Mouse (Mus musculus): ENCODE results near the gene Morn4.
A peak's percentile ranks its signal among the peaks of the same experiment; 100 is the strongest.
"Not testable (repeated sequence)": the region's sequence is repeated elsewhere in the genome, so short reads cannot be mapped to it uniquely, and the experiment has no call there.

The Morn4 gene

DNA sequence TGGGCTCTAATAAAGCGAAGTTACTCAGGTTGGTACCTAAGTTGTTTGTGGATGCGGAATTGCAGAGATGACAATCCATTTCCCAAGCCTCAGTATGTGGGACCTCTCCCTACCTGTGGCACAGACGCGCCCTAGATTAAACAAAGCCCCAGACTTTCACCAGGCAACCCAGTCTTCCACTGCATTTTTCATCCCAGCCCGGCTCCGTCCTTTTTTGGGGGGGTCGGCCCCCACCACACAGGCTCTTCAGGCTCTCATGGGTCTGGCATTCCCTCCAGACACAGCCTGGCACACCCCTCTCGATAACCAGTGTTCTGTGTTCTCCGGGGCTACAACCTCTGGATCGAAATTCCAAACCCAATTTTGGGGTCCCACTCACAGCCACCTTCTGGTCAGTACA, 467 bp downstream of the Morn4 start:
- no peak for DNase-seq (ENCODE audit: low spot score in 2 of 2)

DNA sequence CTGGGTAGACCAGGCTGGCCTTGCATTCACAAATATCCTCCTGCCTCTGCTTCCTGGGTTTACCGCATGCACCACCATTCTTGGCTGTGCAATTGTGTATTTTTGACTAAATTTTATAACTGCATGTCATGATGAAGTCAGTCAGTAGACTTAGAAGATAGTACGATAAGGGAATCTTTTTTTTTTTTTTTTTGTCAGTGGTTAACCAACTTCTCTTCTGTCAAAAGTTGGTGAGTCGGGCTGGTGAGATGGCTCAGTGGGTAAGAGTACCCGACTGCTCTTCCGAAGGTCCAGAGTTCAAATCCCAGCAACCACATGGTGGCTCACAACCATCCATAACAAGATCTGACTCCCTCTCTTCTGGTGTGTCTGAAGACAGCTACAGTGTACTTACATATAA, 4.5 kb downstream of the Morn4 start:
- not testable (repeated sequence) for DNase-seq (ENCODE audit: low spot score in 2 of 2)

DNA sequence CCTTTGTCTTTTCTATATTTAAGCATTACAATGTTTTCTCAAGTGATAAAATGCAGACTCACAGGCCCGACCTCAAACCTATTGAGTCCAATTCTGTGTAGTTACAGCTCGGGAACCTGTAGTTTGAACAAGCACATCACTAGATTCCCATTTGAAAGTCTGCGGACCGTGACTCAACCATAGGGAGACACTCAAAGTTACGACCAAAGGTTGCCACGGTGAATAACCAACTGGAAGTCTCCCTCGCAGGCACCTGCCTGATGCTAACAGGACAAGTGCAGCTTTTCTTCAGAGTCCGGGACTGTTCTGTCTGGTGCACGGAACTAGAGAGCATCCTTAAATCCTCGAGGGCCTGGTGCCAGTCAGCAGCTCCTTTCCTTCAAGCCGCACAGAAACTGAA, 5.7 kb downstream of the Morn4 start:
- DNase-seq (ENCODE audit: low spot score in 2 of 2): no peak

DNA sequence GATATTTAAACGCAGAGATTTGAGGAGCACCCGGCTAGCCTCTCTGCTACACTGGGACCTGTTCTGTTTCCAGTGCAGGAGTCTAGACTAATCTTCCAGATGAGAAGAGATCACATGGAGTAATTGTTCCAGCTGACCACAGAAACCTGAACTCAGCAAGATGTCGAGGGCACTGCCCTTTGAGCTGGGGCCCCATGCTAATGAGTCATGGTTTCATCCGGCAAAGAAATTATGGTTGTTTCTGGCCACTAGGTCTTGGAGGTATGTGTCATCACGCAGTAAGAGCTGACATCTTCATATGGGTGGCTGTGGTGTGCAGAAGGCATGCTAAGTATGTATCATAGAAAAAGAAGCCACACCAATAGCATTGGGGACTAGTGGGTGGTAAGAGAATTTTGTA, 6.2 kb downstream of the Morn4 start:
- DNase-seq (ENCODE audit: low spot score in 2 of 2): no peak

DNA sequence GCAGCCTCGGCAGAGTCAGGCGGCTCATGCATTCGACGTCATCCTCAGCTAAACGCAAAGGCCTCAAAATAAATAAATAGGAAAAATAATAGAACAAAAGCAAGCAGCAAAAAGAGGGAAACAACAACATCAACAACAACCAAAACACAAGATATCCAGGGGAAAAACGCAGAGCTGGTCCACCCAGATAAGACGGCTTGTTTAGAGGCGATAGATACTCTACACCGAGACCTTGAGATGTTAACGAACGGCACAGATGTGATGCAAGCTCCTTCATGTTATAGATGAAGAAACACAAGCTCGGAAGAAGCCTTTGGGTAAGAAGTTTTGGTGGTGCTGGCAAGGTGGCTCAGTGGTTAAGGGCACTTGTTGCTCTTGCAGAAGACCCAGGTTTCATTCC, 7.2 kb downstream of the Morn4 start:
- no peak for DNase-seq (ENCODE audit: low spot score in 2 of 2)

DNA sequence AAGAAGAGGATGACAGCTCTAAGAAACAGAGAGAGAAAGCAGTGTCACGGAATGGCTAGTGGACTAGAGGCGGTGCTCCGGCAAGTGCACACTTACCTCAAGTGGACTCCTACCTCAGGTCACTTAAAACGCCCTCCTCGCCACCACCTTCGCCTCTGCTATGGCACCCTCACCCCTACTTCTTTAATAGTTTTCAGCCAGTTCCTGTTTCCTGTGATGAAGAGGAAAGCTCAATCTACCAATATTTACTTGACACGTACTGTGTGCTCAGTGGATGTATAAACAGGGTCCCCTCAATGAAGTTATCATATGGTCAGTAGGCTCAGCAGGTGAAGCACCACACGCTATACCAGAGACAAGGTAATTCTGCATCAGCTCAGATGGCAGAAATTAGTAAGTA, 7.6 kb downstream of the Morn4 start:
- no peak for DNase-seq (ENCODE audit: low spot score in 2 of 2)

DNA sequence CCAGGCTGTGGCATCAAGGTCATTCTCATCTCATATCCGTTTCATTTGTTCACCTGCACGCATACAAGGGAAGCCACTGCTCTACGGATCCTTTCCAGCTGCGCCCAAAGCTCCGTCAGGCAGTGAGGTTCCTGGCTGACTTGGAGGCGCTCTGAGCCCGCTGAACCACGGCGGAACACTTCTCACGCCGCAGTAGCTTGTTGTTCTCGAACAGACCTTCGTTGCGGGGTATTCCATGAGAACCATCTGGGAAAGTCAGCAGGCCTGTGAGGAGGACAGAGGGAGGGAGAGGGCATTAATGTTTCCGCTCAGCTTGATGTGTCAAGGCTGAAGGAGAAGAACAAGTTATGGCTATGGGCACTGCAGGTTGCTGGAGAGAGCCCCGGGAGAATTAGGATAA, 10.2 kb downstream of the Morn4 start:
- no peak for DNase-seq (ENCODE audit: low spot score in 2 of 2)

DNA sequence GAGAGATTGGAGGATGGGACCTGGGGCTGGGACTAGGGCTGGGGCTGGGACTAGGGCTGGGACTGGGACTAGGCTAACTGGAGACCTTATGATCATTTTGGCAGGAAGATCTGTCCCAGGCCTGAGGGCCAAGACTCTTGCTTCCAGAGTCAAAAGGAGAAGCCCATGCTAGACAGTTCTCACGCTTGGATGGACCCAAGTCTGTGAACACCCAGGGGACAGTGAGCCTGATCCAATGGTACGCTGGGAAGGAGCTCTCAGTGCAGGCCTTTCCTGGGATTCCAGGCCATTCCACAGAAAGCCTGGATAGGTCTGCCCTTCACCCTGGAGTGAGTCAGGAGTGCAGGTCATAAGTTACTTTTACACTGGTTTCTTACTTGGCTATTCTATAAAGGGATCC, 11.1 kb downstream of the Morn4 start:
- DNase-seq (ENCODE audit: low spot score in 2 of 2): no peak

DNA sequence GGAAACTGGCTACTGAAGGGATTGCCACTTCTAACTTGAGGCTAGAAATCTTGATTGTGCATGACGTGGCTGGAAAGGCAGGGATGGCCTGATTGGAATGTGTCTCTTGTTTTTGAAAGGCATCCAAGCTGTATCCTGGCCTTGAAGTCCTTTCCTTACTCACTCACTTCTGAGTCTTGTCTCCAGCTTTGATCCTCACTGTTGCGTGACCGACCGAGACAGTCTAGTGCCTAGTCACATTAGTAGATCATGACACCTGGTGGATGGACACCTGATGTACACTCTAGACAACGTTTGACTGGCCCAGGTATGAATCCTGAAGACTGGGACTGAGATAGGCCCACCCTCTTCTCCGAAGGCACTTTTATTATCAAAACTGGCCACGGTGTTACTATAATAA, 13.4 kb downstream of the Morn4 start:
- no peak for DNase-seq (ENCODE audit: low spot score in 2 of 2)

DNA sequence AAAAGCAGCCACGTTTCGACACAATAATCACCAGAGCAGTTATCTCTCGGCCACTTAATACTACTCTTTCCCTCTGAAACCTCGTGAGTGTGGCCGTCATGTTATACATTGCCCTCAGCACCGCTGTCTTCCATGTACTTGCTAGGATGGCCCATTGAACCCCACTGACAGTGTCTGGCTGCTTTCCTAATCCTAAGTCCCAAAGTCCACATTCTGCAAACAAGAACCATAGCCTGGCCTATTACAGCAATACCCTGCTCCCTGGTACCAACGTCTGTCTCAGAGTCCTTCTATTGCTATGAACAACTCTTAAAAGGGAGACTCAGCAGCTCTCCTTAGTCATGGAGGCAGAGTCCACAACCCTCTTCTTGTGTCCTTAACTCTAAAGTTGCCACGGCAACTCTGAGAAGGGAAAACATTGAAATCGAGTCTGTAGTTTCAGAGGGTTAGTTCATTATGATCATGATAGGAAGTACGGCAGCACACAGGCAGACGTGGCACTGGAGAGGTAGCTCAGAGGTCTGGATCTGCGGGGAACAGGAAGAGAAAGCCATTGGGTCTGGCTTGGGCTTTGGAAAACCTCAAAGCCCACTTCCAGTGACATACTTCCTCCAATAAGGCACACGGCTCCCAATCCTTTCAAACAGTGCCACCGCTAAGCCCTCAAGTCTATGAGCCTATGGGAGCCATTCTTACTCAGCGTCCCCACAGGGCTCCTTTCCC, 14.1 kb downstream of the Morn4 start:
- no peak for DNase-seq (ENCODE audit: low spot score in 2 of 2)

DNA sequence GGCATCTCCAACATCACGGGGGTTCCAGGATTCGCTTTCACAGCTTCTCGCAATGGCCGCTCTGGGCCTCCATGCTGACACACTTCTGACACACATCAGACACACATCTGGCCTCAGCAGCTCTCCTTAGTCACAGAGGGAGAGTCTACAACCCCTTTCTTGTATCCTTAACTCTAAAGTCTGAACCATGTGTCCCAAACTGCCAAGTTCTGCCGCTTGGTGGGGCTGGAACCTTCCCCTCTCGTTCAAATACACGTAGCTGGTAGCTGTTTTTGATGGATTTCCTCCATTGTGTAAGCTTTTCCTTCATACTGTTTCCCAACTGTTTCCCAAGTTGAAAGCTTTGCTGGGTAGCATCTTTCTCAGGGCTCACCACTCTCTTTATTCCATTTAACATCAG, 14.9 kb downstream of the Morn4 start:
- no peak for DNase-seq (ENCODE audit: low spot score in 2 of 2)

DNA sequence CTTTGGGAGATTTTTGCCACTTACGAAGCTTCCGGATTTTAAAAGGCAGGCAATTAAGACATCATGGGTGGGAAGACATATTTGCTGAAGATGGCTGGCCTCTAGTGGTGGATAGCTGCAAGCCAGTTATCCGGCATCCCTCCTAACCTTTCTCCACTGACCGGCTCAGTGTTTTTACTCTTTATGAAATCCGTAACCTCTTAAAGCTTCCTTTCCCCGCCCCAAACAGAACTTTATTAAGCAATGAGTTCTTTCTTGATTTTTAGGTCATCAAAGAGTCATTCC, 17.0 kb downstream of the Morn4 start:
- no peak for DNase-seq (ENCODE audit: low spot score in 2 of 2)

DNA sequence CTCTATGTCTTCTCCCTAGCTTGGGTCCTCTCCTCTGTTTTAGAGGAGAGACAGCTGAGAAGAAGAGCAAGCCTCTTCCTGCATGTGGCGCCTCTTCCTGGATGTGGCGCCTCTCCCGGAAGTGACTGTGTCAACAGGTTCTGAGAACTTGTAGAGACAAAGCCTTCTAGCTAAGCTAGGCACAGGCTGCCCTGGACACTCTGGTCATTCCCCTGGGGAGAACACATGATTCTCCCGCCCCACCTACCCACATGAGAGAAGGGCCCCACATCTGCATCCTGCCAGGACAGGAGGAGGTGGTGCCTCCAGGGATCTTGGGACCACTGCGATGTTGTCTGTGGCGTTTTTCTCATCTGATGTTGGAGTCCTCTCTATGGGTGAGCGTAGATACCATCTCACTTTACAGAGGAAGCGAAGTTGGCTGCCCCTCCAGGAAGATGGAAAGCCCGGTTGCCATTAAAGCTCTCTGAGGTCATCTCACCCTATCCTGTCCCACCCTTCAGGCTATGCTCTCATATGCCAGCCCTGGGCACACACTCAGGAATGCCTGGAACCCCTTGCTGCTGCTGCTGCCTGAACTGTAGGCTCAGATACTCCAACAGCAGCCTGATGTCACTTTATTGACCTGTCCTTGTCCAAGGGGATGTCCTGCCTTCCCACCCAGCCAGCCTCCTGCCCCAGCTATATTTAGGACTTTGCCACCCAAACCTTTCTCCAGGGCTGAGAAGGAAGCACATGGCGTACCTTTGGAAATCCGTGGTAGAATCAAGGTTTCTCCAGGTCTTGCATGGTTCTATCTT, 17.5 kb downstream of the Morn4 start:
- no peak for DNase-seq (ENCODE audit: low spot score in 2 of 2)

DNA sequence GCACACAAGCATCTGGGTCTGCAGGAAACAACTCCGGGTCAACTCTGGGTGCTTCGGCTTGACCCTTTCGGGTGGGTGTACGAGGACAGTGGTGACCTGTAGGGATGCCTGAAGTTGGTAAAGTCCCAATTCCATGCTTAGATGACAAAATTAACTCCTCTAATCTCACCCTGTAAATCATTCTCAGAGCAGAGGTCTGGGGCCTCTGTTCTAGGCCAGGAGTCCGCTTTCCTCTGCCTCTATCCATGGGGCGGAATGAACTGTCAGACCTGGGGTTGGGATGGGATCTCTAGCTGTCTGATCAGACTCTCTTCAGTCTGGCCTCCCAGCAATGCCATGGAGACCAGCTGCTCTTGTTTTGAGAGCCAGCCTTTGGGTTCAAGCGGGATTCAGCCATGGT, 24.7 kb downstream of the Morn4 start:
- no peak for DNase-seq (ENCODE audit: low spot score in 2 of 2)

DNA sequence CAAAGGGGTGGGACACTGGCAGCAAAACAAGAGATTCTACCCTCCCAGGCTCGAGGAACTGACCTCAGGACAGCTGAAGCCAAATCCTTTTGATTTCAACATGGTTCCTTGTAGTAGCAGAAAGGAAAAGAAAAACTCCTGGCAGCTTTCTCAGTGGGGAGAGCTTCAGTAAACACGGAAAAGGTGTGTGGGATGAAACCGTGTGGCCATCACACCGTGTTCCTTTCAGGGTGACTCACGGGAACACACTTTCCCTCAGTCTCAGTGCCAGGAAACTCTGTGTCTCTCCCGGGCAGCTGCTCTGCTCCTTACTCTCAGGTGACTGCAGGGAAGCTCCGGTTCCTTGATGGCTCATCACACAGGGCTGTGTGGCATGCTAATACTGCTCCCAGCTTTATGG, 27.7 kb downstream of the Morn4 start:
- DNase-seq (ENCODE audit: low spot score in 2 of 2): no peak

DNA sequence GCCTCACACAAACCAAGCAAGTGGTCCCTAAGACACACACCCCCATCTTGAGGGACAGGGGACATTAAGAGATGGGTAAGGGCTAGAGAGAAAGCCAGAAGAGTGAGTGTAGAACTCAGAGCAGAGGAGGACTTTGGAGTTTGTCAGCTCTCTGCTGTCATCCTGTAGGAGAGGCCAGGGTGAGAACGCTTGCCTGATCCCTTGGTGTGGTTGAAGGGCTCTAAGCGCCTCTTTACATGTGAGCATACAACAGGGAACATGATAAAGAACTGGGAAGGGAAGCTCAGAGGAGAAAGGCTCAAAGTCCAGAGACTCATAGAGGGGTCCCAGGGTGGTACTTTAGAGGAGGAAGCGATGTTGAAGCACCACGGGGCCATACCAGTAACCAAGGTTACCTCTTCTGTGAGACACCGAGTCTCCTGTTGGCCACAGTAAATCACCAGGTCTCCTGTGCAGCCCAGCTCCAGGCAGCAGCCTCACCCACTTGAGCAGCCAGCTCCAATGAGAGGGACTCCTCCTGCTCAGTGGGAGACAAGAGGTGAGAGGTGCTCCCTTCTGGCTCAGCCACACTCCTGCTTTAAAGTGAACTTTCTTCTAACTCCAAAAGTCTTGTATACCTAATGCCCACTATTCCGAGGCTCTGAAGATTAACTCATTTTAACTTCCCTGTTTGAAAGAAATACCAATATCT, 29.3 kb downstream of the Morn4 start:
- DNase-seq (ENCODE audit: low spot score in 2 of 2): no peak

DNA sequence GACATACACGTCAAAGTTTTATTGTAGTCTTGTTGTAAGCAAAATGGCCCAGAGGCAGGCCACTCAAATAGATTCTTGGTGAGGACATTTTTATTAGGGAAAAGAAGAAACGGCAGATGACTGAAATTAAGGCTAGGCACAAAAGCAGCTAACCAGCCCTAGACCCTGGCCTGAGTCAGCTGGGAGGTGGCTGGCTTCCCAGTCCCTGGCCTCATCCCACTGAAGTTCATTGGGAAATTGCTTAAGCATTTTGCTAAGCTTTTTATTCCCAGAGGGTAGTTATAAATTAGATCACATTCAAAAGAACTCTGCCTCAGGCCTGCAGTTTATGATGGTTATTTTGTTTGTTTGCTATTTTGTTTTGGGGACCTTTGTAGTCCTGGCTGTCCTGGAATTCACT, 30.3 kb downstream of the Morn4 start:
- no peak for DNase-seq (ENCODE audit: low spot score in 2 of 2)

DNA sequence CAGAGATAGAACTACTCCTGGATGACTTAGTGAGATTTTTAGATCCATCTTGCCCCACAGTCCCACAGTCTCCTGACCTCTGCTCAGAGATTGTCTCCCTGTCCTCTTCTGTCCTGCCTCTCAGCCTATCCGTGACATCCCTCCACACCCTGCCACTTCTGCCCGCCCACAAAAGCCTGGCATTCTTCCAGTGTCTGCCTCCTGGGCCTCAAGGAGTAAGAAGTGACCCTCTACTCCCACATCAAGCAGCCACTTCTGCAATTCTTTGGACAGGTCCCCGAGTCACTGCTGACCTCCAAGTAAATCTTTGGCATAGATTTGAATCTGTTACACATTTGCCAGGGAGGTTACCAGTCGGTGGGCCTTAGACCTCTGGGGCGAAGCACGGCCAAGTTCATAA, 31.9 kb downstream of the Morn4 start:
- no peak for DNase-seq (ENCODE audit: low spot score in 2 of 2)

DNA sequence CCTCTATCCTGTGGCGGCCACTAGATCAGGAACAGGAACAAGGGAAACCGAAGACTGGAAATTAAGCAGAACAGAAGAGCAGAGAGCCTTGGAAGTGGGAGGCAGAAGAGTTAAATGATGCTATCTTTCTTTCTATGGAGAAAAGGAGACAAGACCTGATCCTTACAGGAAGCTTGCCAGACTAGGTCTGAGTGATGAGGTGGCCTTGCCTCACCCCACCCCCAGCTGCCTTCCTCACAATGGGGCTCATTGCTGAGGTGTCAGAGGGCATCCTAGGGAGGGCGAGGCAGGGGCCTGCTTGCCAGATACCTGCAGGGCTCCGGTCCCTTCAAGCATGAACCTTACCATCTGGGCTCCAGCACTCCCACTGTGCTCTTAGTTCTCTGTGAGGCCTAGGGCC, 34.2 kb downstream of the Morn4 start, which contains the start of gene 4933411K16Rik:
Gene 4933411K16Rik (plus strand): TSS at position 301 of the 400 bp plus-strand sequence.
- no peak for DNase-seq (ENCODE audit: low spot score in 2 of 2)

DNA sequence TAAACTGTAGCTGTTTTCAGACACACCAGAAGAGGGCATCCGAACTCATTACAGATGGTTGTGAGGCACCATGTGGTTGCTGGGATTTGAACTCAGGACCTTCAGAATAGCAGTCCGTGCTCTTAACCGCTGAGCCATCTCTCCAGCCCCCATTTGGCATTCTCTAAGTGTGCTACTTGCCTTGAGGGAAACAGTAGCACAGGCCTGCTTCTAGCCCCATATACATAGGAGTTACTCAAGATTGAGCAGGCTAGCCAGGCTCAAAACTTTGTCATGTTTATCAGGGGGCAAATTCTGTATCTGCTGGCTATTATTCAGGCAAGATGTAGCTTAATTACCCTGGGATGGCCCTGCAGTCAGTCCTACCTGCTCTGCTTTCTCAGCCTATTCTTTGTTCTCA, 34.8 kb downstream of the Morn4 start:
- no peak for DNase-seq (ENCODE audit: low spot score in 2 of 2)

DNA sequence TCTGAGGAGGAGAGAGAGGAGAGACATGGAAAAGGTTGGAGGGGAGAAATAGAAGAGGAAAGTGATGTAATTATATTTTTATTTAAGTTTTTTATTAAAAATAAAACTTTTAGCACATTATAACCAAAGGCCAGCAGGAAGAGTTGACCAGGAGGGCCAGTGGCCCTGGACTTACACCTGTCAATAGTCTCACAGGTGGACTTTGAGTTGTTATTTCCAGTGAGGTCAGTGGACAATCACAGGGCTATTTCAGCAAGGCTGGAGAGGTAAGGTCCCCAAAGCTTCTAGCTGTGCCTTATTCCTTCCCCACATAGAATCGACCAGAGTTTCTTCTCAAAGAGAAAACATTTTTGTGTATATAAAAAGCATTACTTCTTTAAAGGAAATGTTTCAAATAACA, 35.9 kb downstream of the Morn4 start:
- no peak for DNase-seq (ENCODE audit: low spot score in 2 of 2)

DNA sequence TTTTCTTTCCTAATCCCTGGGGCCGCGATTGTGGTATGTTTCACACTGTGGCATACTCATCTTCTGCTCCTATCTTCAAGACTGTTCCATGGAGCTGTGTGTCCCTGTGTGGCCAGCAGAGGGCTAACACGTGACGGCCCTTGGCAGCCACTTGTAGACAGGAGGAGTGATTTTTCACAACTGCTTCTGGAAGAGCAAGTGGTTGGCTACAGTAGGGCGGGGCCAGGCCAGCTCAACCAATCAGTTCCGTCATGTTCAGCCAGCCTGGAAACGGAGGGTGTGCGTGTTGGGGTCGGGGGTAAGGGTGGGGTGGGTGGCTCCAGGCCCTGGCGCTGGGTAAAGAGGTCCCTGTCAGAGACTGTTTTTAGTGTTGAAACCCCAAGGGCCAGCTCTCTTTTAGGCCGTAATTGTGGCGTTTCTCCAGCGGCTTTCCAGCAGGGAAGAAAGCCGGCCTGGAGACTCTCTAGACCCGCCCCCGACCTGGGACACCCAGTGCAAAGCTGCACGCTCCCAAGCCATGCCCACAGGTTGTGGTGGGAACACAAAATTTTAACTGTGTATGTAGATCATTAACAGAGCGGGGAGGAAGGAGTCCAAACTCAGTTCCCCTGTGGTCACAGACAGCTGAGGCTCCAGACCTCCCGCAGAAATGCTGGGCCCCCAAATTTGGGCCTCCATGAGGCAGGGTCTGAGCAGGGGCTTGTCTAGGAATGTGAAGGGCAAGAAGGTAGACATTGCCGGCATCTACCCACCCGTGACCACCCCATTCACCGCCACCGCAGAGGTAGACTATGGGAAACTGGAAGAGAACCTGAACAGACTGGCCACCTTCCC, 40.7 kb downstream of the Morn4 start, which contains the start of gene Hoga1:
Gene Hoga1 (plus strand): TSS at position 342 of the 834 bp plus-strand sequence.
- peak; percentile 15 to 70 for DNase-seq (ENCODE audit: low spot score in 2 of 2)
